Comparison of ENCODE assay signal across 21 mouse cellular contexts in the genomic region with DNA sequence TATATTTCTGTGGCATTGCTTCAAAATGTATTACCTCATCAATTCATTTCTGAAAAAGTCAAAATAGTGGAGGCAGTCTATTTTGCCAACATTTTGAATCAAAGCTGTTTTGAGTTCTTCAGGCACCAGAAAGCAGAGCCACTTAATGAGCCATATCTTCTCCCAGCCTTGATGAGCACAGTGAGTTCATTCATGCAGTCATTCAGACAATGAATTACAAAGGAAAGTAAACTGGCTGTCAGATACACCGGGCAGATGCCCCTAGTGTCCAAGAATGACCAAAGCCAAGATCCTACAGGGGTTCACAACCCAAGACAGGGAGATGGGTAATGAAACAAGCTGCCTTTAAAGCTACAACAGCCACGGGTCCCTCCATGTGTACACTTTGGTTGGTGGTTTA.
DNase-seq lines count a peak whose midpoint lies in the region; ATAC-seq and TF ChIP-seq lines count a peak whose summit lies in the region.
"Had no signal": no experiment of that assay in that cellular context is flagged by ENCODE, and none has a peak within 500 bp of the region (broad histone marks: within the 10 kb centered on the region; RNA-seq: fewer than 3 reads in every experiment).

No protein-coding gene starts in this region.

- POLR2A ChIA-PET in Patski (lab: Charles Lee) = no interaction called here

- no peaks in the 10 kb centered on the region for H3K4me1 ChIP-seq in kidney, embryonic 15.5 days
- H3K4me1 ChIP-seq: forebrain, embryonic 13.5 days; hindbrain, embryonic 12.5 days; hindbrain, embryonic 15.5 days had no signal

- TF ChIP-seq CTCF in Patski (IDR thresholded peaks at IDR 0.05) = peak; percentile 28

- no peak overlapping the region for H3K4me2 ChIP-seq in kidney, embryonic 15.5 days
- H3K4me2 ChIP-seq: forebrain, embryonic 13.5 days; heart, embryonic 11.5 days; hindbrain, embryonic 12.5 days; hindbrain, embryonic 15.5 days had no signal

- CTCF ChIA-PET in Patski (lab: Charles Lee) = interaction anchor here (1.2 to 1.9 kb wide), 3 partner anchors 11 to 56 kb away, joined by 3 to 5 read pairs (median 4); no protein-coding TSS in a partner anchor

- H3K27ac ChIP-seq in kidney, embryonic 15.5 days = no peak overlapping the region
- H3K27ac ChIP-seq: forebrain, embryonic 10.5 days; forebrain, embryonic 13.5 days; heart, adult 2 months; hindbrain, embryonic 12.5 days; hindbrain, embryonic 15.5 days had no signal

- DNase-seq in kidney, postnatal 10 days = no peak
- peak; percentile 75 for DNase-seq in Muller cell, postnatal 12 days (ENCODE audit: inconsistent ontology term)
- no peak for DNase-seq in Patski (ENCODE audit: low read depth, low spot score)
- DNase-seq in thymus, adult 18-20 months = no peak
- no peak for DNase-seq in right cerebral cortex, postnatal 10 days (ENCODE audit: low spot score in 2 of 2)
- DNase-seq: adrenal gland, postnatal 10 days; adrenal gland, postnatal 36 days; cerebellum, adult 18-20 months; cerebellum, adult 9-10 months; cerebellum, postnatal 14 days; gastrocnemius, postnatal 10 days; gastrocnemius, postnatal 36 days; heart, adult 2 months had no signal

- H3K4me3 ChIP-seq in kidney, embryonic 15.5 days (replicated peaks) = no peak overlapping the region
- H3K4me3 ChIP-seq: forebrain, embryonic 10.5 days; forebrain, embryonic 13.5 days; heart, adult 2 months; hindbrain, embryonic 12.5 days; hindbrain, embryonic 15.5 days had no signal

- ATAC-seq in kidney, embryonic 15.5 days (replicated peaks; ENCODE audit: low FRiP score) = peak; percentile 85
- peak; percentile 75 for ATAC-seq in Patski
- ATAC-seq: CD4-positive, CD25-positive, alpha-beta regulatory T cell, adult 4 months; forebrain, embryonic 13.5 days; forebrain, embryonic 16.5 days had no signal

- H3K27me3 ChIP-seq in kidney, embryonic 15.5 days = no peaks in the 10 kb centered on the region
- no peaks in the 10 kb centered on the region for H3K27me3 ChIP-seq in Patski
- H3K27me3 ChIP-seq: forebrain, embryonic 13.5 days; hindbrain, embryonic 12.5 days; hindbrain, embryonic 15.5 days had no signal

- no peak overlapping the region for H3K9ac ChIP-seq in kidney, embryonic 15.5 days
- H3K9ac ChIP-seq: forebrain, embryonic 13.5 days; hindbrain, embryonic 12.5 days; hindbrain, embryonic 15.5 days had no signal

- in situ Hi-C loops in Patski (cut with MboI; ENCODE audit: low pct_unique_long_range_greater_than_20kb) = no loop called here

- 41% methylated on average over 2 of the region's 2 CpGs for WGBS in kidney, embryonic 15.5 days

- H3K9me3 ChIP-seq in kidney, embryonic 15.5 days (replicated peaks) = no peaks in the 10 kb centered on the region
- H3K9me3 ChIP-seq: forebrain, embryonic 10.5 days; forebrain, embryonic 13.5 days; hindbrain, embryonic 12.5 days; hindbrain, embryonic 15.5 days had no signal

- no peaks in the 10 kb centered on the region for H3K36me3 ChIP-seq in kidney, embryonic 15.5 days
- H3K36me3 ChIP-seq: forebrain, embryonic 10.5 days; hindbrain, embryonic 12.5 days; hindbrain, embryonic 15.5 days had no signal
